Mouse (Mus musculus): ENCODE results near the gene Dglucy. TPM values are rescaled to one million over a fixed set of nuclear protein-coding genes. Genes with fewer than 3 reads are reported as not detected.

Gene Dglucy
- 2.3 and 2.6 TPM in 2 replicates for polyA plus RNA-seq (2015; fragmentation: Nextera tagmentation; extraction: Ambion mirVana)

- no peaks in the 10 kb centered on the region for H3K27me3 ChIP-seq (replicated peaks; ENCODE audit: control insufficient read depth, insufficient read depth, low read length)
- peak within 1 kb of the TSS; percentile 51 for H3K9ac ChIP-seq (ENCODE audit: low read depth, low read length)
- no peaks in the 10 kb centered on the region for H3K9me3 ChIP-seq (ENCODE audit: control insufficient read depth)
- H3K4me3 ChIP-seq (ENCODE audit: low read depth, low read length), result peak within 1 kb of the TSS; percentile 36
- 33% methylated on average over 12 of the region's 12 CpGs for whole genome bisulfite sequencing
- peak within 1 kb of the TSS; percentile 61 for H3K4me2 ChIP-seq (replicated peaks; ENCODE audit: low read depth)
- no peak for TF ChIP-seq CTCF (IDR thresholded peaks at IDR 0.05; ENCODE audit: low read depth)
- no peaks in the 10 kb centered on the region for H3K36me3 ChIP-seq (ENCODE audit: control insufficient read depth, insufficient read depth)
- H3K27ac ChIP-seq (ENCODE audit: low read depth, low read length), result peak within 1 kb of the TSS; percentile 66
- ATAC-seq, result peak; percentile 87
- H3K4me1 ChIP-seq (replicated peaks; ENCODE audit: control insufficient read depth, insufficient read depth, low read length), result peaks cover 5% of the 10 kb centered on the region; the same call in 1 of the 2 replicates
These were observed at the start of gene Dglucy for GRCm38 (mm10) chr12:100778934-100779865. TSS of gene Dglucy (plus strand) at chr12:100779057.

DNA sequence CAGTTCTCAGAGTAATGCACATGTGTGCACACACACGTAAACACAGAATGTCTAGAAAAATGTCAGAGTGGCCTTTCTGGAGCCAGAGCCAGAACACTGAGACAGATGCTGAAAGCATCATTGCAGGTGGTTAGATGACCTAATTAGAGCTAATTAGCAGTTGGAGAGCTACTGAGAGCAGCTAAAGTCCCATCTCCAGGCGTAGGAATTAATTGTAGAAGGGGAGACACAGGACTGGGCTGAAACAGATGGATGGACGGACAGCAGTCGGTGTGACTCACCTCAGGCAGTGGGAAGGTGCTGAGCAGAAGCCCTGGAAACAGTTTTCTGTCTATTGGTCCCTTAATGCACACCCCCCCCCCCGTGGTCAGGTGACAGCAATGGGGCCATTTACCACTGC, 43.7 kb upstream of the Dglucy start:
- no peak overlapping the region for H3K4me2 ChIP-seq (replicated peaks; ENCODE audit: low read depth)
- no peak overlapping the region for H3K27ac ChIP-seq (ENCODE audit: low read depth, low read length)
- no peaks in the 10 kb centered on the region for H3K27me3 ChIP-seq (replicated peaks; ENCODE audit: control insufficient read depth, insufficient read depth, low read length)
- H3K9me3 ChIP-seq (ENCODE audit: control insufficient read depth), result no peaks in the 10 kb centered on the region
- 81% methylated on average over 5 of the region's 5 CpGs for WGBS
- H3K4me1 ChIP-seq (replicated peaks; ENCODE audit: control insufficient read depth, insufficient read depth, low read length), result no peaks in the 10 kb centered on the region
- H3K36me3 ChIP-seq (ENCODE audit: control insufficient read depth, insufficient read depth), result no peaks in the 10 kb centered on the region
- no peak overlapping the region for H3K9ac ChIP-seq (ENCODE audit: low read depth, low read length)
- ATAC-seq, result no peak
- TF ChIP-seq CTCF (IDR thresholded peaks at IDR 0.05; ENCODE audit: low read depth), result no peak
- H3K4me3 ChIP-seq (ENCODE audit: low read depth, low read length), result no peak overlapping the region

- H3K27me3 ChIP-seq (replicated peaks; ENCODE audit: control insufficient read depth, insufficient read depth, low read length), result no peaks in the 10 kb centered on the region
- WGBS, result 83% methylated on average over 2 of the region's 2 CpGs
These were observed 43.3 kb upstream of the Dglucy start for GRCm38 (mm10) chr12:100735581-100735980.

GRCm38 (mm10) chr12:100738498-100738897, 40.4 kb upstream of the Dglucy start:
- Histone ChIP-seq H3K36me3 (ENCODE audit: control insufficient read depth, insufficient read depth) (no peaks in the 10 kb centered on the region), H3K4me1 (replicated peaks; ENCODE audit: control insufficient read depth, insufficient read depth, low read length) (no peaks in the 10 kb centered on the region), H3K27me3 (replicated peaks; ENCODE audit: control insufficient read depth, insufficient read depth, low read length) (no peaks in the 10 kb centered on the region), H3K4me3 (ENCODE audit: low read depth, low read length) (no peak overlapping the region), H3K9ac (ENCODE audit: low read depth, low read length) (no peak overlapping the region), H3K27ac (ENCODE audit: low read depth, low read length) (no peak overlapping the region), H3K4me2 (replicated peaks; ENCODE audit: low read depth) (no peak overlapping the region), H3K9me3 (ENCODE audit: control insufficient read depth) (no peaks in the 10 kb centered on the region)
- no peak for ATAC-seq
- 70% methylated on average over 3 of the region's 3 CpGs for WGBS
- no peak for TF ChIP-seq CTCF (IDR thresholded peaks at IDR 0.05; ENCODE audit: low read depth)

More at GRCm38 (mm10) chr12:100735581-100735980, 43.3 kb upstream of the Dglucy start:
- Histone ChIP-seq H3K9ac (ENCODE audit: low read depth, low read length) (no peak overlapping the region), H3K4me2 (replicated peaks; ENCODE audit: low read depth) (no peak overlapping the region), H3K4me3 (ENCODE audit: low read depth, low read length) (no peak overlapping the region), H3K36me3 (ENCODE audit: control insufficient read depth, insufficient read depth) (no peaks in the 10 kb centered on the region), H3K27ac (ENCODE audit: low read depth, low read length) (no peak overlapping the region), H3K9me3 (ENCODE audit: control insufficient read depth) (no peaks in the 10 kb centered on the region), H3K4me1 (replicated peaks; ENCODE audit: control insufficient read depth, insufficient read depth, low read length) (no peaks in the 10 kb centered on the region)
- TF ChIP-seq CTCF (IDR thresholded peaks at IDR 0.05; ENCODE audit: low read depth), result no peak
- no peak for ATAC-seq

DNA sequence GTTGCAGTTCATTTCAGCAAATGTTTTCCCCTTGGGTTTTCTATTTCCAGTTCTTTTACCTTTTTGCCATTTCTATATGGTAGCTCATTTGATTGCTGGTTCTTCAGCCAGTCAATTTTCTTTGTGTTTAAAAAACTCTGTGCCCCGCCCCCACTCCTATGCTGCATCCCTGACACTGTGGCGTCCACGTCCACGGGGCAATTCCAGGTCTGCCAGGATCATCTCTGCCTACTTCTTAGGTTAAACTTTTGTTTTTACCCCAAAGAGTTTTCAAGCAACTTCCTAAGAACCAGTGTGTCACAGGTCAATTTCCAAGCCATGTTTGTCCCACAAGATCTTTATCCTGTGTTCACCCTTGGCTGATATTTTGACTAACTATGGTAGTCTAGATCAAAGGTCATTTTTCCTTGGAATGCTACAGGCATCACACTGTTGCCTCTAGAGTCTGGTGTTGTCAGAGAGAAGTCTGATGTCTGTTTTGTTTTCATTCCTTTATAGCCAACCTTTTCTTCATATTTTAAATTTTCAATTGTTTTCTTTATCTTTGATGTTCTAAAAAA, 39.8 kb upstream of the Dglucy start:
- no peaks in the 10 kb centered on the region for H3K36me3 ChIP-seq (ENCODE audit: control insufficient read depth, insufficient read depth)
- no peak for ATAC-seq
- no peak overlapping the region for H3K9ac ChIP-seq (ENCODE audit: low read depth, low read length)
- no peaks in the 10 kb centered on the region for H3K9me3 ChIP-seq (ENCODE audit: control insufficient read depth)
- H3K4me3 ChIP-seq (ENCODE audit: low read depth, low read length), result no peak overlapping the region
- WGBS, result 75% methylated on average over 4 of the region's 4 CpGs
- no peak for TF ChIP-seq CTCF (IDR thresholded peaks at IDR 0.05; ENCODE audit: low read depth)
- no peaks in the 10 kb centered on the region for H3K4me1 ChIP-seq (replicated peaks; ENCODE audit: control insufficient read depth, insufficient read depth, low read length)
- H3K4me2 ChIP-seq (replicated peaks; ENCODE audit: low read depth), result no peak overlapping the region
- H3K27me3 ChIP-seq (replicated peaks; ENCODE audit: control insufficient read depth, insufficient read depth, low read length), result no peaks in the 10 kb centered on the region
- H3K27ac ChIP-seq (ENCODE audit: low read depth, low read length), result no peak overlapping the region

DNA sequence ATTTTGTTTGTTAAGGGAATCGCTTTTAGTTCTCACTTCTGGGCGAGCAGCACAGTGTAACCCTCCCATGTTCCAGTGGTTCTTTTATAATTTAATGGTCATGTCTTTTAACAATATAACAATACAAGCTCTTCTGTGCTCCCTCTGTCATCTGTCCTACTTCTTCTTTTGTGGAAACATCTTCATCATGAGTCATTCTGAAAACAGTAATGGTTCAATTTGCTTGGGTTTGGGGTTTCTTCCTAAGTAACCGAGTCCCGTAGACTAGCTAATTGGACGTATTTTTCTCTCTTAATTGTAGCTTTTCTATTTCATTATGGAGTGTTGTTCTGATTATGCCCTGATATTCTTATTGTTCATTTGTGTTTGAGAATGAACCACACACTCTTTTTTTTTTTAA, 38.5 kb upstream of the Dglucy start:
- Histone ChIP-seq H3K27ac (ENCODE audit: low read depth, low read length) (no peak overlapping the region), H3K27me3 (replicated peaks; ENCODE audit: control insufficient read depth, insufficient read depth, low read length) (no peaks in the 10 kb centered on the region), H3K9me3 (ENCODE audit: control insufficient read depth) (no peaks in the 10 kb centered on the region), H3K9ac (ENCODE audit: low read depth, low read length) (no peak overlapping the region), H3K4me2 (replicated peaks; ENCODE audit: low read depth) (no peak overlapping the region), H3K4me1 (replicated peaks; ENCODE audit: control insufficient read depth, insufficient read depth, low read length) (no peaks in the 10 kb centered on the region), H3K36me3 (ENCODE audit: control insufficient read depth, insufficient read depth) (no peaks in the 10 kb centered on the region), H3K4me3 (ENCODE audit: low read depth, low read length) (no peak overlapping the region)
- ATAC-seq, result no peak
- no peak for TF ChIP-seq CTCF (IDR thresholded peaks at IDR 0.05; ENCODE audit: low read depth)
- 91% methylated on average over 5 of the region's 5 CpGs for WGBS

All from intestine, postnatal 0 days (tissue).